Mouse (Mus musculus): ENCODE measurements at regions not wholly inside any gene's neighbourhood (a gene's known extent, or its start where the extent isn't known, plus 50 kb on each side); places are given as distances from the start of the nearest gene placed in this dataset.

- no peak for DNase-seq (ENCODE audit: extremely low read depth, low read depth, low spot score)
Measured at GRCm38 (mm10) chr7:137745991-137746390, 308.6 kb downstream of the Glrx3 start.

GRCm38 (mm10) chr7:137748936-137749335 lies 311.5 kb downstream of the Glrx3 start:
- DNase-seq (ENCODE audit: extremely low read depth, low read depth, low spot score), result no peak

- DNase-seq (ENCODE audit: extremely low read depth, low read depth, low spot score), result no peak
Measured at GRCm38 (mm10) chr7:137750741-137751140, 313.3 kb downstream of the Glrx3 start.

- DNase-seq (ENCODE audit: extremely low read depth, low read depth, low spot score), result no peak
Measured at GRCm38 (mm10) chr7:137751151-137751859, 313.9 kb downstream of the Glrx3 start.

- no peak for DNase-seq (ENCODE audit: extremely low read depth, low read depth, low spot score)
Measured at GRCm38 (mm10) chr7:137765961-137766360, 328.5 kb downstream of the Glrx3 start.

GRCm38 (mm10) chr7:137766721-137767120 lies 329.3 kb downstream of the Glrx3 start:
- DNase-seq (ENCODE audit: extremely low read depth, low read depth, low spot score), result no peak

GRCm38 (mm10) chr7:137773051-137773964 lies 335.9 kb downstream of the Glrx3 start:
- DNase-seq (ENCODE audit: extremely low read depth, low read depth, low spot score), result no peak

- DNase-seq (ENCODE audit: extremely low read depth, low read depth, low spot score), result no peak
Measured at GRCm38 (mm10) chr7:137773965-137774310, 336.5 kb downstream of the Glrx3 start.

GRCm38 (mm10) chr7:137783954-137784353 lies 346.5 kb downstream of the Glrx3 start:
- no peak for DNase-seq (ENCODE audit: extremely low read depth, low read depth, low spot score)

GRCm38 (mm10) chr7:137805361-137805760 lies 367.9 kb downstream of the Glrx3 start:
- no peak for DNase-seq (ENCODE audit: extremely low read depth, low read depth, low spot score)

- no peak for DNase-seq (ENCODE audit: extremely low read depth, low read depth, low spot score)
Measured at GRCm38 (mm10) chr7:137812839-137813238, 375.4 kb downstream of the Glrx3 start.

- no peak for DNase-seq (ENCODE audit: extremely low read depth, low read depth, low spot score)
Measured at GRCm38 (mm10) chr7:137840520-137840919, 403.1 kb downstream of the Glrx3 start.

GRCm38 (mm10) chr7:137841044-137841443 lies 403.6 kb downstream of the Glrx3 start:
- no peak for DNase-seq (ENCODE audit: extremely low read depth, low read depth, low spot score)

GRCm38 (mm10) chr7:137841456-137842100 lies 404.2 kb downstream of the Glrx3 start:
- no peak for DNase-seq (ENCODE audit: extremely low read depth, low read depth, low spot score)

GRCm38 (mm10) chr7:137847856-137848255 lies 410.4 kb downstream of the Glrx3 start:
- DNase-seq (ENCODE audit: extremely low read depth, low read depth, low spot score), result no peak

- no peak for DNase-seq (ENCODE audit: extremely low read depth, low read depth, low spot score)
Measured at GRCm38 (mm10) chr7:137851061-137851460, 413.6 kb downstream of the Glrx3 start.

- no peak for DNase-seq (ENCODE audit: extremely low read depth, low read depth, low spot score)
Measured at GRCm38 (mm10) chr7:137859681-137860080, 422.3 kb downstream of the Glrx3 start.

GRCm38 (mm10) chr7:137860520-137860919 lies 423.1 kb downstream of the Glrx3 start:
- no peak for DNase-seq (ENCODE audit: extremely low read depth, low read depth, low spot score)

GRCm38 (mm10) chr7:137864912-137865311 lies 427.5 kb downstream of the Glrx3 start:
- no peak for DNase-seq (ENCODE audit: extremely low read depth, low read depth, low spot score)

- no peak for DNase-seq (ENCODE audit: extremely low read depth, low read depth, low spot score)
Measured at GRCm38 (mm10) chr7:137865457-137865856, 428.0 kb downstream of the Glrx3 start.

GRCm38 (mm10) chr7:137866880-137867279 lies 429.5 kb downstream of the Glrx3 start:
- DNase-seq (ENCODE audit: extremely low read depth, low read depth, low spot score), result no peak

- DNase-seq (ENCODE audit: extremely low read depth, low read depth, low spot score), result no peak
Measured at GRCm38 (mm10) chr7:137868501-137868900, 431.1 kb downstream of the Glrx3 start.

Data from fat pad, adult 2 months (tissue).